Mouse (Mus musculus): ENCODE data around the gene Il17rc.
A peak's percentile ranks its signal among the peaks of the same experiment; 100 is the strongest.

The Il17rc gene

DNA sequence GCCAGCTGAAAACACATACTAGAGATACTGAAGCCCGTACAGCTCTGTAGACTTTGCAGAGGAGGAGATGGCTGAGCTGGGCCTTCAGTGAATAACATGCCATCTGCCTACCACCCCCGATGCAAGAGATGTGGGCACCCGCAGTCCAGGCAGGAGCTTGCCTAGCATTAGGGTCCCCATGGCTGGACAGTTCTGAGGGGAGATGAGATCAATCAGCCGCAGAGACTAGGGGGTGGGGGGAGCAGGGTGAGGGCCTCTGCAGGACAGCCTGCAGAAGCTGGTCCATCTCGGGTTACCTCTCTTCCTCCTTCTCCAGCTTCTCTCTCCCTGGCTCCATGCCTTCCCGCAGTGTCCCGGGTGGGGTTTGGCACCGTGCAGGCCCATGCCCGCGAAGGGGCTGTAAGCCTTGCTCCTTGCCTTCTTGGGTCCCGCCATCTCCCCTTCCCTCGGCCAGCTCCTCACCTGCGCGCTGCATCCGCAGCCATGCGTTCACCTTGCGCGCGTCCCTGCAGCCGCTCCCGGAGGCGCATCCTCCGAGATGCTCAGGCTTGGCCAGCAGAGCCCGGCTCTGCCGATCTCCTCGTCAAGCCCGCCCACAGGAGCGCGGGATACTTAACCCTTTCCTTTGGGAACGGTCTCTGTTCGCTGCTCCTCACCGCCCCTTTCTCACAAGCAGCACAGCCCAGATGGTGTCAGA lies 30.3 kb downstream of the Il17rc start, which contains the start of gene Prrt3:
Gene Prrt3 (minus strand): TSS at position 544 of the 697 bp plus-strand sequence.
- no peak for DNase-seq

DNA sequence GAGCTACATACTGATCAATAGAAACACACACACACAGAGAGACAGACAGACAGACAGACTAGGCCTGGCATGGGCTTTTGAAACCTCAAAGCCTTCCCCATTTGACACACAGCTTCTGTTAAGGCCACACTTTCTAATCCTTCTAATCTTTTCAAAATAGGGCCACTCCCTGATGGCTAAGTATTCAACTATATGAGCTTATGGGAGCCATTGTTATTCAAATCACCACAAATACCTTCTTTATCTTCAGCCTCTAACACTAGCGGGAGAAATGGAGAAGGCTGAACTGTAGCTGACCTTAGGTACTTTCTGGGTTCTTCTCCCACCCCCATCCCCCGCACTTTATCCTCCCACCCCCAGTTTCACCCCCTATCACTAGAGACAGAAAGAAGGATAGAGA lies 31.6 kb downstream of the Il17rc start:
- DNase-seq: no peak

DNA sequence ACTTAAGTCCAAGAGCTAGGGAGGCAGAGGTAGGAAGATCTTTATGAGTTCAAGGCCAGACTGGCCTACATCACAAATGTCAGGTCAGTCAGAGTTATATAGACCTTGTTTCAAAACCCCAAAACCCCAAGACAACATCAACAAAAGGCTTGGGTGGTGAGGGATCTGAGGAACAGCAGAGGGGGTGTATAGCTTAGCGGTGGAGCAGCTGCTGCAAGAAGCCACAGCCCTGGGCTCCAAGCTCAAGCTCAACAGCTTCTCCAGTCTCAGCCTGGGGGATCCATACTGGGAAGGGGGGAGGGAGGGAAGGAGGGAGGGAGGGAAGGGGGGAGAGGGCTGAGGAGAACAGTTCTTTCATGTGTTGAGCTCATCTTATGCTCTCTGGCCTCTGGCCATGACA lies 34.5 kb downstream of the Il17rc start:
- no peak for DNase-seq

DNA sequence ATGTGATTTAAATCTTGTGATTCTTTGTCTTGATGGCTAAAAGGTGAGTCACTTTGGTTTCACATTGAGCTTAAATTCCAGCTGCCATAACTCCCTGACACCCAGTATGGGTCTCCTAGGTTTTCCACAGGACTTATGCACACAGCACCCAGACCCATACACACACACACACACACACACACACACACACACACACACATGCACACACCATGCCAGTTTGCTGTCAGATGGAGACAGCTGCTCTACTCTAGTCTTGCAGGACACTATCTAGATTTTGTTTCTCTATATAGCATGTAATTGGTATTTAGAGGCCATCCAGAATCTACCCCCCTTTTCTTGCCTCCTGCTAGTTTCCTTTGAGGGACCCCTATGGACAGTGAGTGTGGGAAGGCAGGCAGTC lies 35.9 kb downstream of the Il17rc start:
- no peak for DNase-seq

DNA sequence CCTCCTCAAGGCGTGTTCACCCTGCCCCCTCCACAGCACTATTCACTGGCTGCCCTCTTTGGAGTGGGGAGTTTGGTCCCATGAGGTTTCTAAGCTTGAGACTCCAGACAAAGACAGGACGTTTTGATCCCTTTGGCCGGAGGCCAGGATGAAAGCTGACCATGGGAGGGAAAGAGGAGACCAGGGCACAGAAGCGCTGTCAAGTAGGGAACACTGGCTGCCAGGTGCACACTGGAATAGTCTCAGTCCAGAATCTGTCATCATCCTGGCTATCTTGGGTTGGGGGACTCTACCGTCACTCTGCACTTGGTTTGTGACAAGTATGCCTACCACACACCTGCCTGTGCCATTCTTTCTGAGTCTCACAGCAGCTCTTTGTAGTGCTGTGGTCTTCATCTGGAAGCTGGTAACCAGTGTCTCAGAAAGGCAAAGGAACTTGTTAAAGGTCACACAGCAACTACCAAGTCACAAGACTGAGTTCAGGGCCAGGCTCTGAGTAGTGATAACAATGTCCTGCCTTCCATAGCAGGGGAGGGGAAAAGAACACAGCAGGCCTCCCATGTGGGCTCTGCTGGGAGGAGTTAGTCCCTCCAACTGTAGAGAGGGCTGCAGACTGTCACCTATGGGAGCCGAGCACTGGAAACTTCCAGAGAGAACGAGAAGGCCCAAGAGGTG lies 37.2 kb downstream of the Il17rc start:
- DNase-seq: no peak

DNA sequence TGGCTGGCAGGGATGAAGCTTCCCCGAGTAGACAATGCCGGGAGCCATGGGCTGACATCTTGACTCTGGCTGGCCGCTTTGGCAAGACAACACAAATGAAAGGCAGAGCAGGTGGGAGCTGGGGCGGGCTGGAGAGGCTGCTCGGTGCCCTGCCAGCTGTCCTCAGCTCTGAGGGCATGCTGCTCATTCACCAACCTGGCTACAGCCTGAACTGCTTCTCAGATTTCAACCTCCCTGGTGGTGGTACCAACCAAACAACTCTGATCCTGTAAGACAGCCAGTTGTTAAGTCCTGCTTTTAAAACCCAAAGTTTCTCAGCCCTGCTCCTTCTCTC lies 37.7 kb downstream of the Il17rc start:
- DNase-seq: no peak

DNA sequence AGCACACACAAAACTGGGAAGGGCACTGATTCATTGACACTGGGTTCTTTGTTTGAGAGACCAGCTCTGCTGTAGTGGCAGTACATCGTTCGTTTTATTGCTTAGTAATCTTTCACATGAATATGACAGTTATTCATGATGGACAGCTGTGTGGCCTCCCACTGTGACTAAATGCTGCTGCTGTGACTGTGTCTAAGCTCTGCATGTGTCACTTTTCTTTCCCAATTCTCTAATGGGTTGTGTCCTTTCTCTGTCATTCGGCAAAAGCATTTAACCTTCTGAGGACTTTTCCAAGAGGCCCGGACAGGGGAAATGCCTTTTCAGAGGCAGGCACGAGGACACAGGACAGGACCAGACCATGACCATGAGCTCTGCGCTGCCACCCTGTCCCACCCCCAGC lies 42.7 kb downstream of the Il17rc start:
- no peak for DNase-seq

DNA sequence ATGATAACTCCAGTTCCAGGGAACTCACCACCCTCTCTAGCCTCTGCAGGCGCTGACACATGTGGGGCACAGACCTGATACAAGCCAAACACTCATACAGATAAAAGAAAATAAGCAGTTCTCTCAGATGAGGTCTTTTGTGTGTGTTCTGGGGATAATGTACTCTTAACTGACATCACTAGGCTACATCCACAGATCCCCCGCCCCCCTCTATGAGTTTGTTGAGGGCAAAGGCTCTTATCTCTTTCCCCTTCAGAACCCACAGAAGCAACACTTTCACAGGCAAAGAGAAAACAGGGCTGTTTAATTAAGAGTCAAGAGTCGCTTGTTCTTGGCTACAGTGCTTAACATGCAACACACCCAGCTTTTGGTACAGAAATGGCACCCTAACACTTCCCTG lies 43.4 kb downstream of the Il17rc start:
- DNase-seq: no peak

DNA sequence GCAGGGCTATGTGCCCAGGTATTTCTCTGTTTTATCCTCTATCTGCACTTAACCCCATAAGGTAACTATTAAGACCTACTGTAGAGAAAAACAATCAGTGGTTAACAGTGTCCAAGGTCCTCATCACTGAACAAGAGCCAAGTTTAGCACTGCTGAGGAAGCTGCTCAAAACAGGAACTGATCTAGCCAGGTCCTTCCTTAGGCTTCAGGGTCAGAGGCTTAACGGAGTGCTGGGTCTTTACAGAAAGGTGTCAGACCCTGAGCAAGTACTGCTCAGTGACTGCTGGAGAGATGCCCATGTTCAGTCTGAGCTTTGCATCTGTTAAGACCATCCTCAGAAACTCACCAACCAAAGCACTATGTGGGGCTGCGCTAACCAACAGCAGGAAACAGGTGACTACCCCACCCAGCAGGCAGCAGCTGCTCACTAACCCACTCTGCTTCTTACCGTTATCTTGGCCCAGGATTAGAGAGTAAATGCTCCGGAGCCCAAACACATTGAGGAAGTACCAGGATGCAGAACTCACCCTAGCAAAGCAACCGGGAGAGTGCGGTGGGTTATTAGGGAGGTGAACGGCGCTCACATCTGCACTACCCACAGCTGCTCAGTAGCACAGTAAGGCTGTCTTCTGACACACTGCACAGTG lies 46.3 kb downstream of the Il17rc start:
- DNase-seq: no peak

DNA sequence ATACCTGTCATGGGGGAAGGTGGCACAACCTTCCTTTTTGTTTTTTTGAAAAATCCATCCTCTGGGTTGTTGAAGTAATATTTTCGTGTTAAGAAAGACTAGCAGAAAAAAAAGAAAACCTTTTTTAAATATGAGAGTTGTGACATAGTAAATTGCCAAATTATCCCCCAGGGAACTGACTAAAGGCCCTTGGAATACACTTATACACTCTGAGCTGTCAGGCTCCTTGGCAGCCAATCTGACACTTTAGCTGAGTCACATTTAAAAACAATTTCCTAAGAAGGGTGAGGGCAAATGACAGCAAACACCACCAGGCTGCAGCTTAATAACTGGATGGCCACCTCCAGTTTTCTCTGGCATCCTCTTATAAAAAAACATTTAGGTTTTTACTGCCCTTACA lies 51.1 kb downstream of the Il17rc start:
- no peak for DNase-seq

DNA sequence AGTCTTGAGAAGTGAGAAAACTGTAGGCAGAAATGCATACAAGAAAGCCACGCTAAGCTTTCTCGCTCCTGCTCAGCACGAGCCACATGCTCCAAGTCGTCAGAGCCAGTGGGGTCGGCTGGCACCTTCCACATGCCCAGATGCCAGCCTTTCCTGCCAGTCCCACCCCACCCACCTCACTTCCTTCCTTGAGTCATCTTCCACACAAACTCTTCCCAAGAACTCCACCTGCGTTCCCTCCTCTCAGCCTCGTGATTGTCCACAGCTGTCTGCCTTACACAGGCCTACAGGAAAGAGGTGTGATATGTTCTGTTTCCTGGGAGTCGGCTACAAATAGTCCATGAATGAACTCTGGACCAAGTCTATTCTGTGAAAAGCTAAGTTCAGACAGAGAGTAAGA lies 52.2 kb downstream of the Il17rc start:
- no peak for DNase-seq

DNA sequence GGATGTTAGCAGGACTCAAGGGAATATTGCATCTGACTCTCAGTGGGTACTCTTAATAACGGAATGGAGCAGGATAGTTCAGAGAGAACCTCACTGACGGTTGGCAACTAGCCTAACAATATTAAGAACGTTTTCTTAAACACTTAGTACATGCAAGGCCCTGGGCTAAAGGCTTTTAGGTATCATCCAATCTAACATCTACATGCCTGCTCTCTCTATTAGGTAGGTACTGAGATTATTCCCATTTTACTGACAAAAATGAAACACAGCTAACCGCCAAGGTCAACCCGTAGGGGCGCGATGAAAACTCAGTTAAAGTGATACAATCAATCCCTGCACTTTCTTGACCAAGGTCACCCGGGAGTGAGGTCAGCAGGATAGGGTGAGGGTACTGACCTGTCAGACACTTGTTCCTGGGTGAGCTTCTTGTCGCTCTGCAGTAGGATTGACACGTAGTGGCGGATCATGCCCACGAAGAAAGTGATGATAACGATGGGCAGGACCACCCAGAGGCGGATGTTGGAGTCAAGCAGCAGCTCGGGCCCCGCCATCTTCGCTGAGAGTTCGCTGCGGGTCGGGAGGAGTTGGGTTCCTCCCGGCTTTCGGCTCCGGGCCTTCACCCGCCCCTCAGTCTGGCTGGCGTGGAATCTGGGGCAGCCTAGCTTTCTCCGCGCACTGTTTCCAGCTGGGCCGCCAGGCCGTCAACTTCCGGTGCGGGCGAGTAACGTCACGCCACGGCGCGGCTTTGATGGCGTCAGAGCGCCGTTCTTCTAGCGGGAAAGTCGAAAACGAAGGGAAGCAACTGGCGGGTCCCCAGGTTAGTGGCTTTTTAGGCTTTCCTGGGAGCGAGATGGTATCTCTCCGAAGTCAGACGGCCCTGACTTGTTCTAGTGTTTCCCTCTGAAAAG lies 60.0 kb downstream of the Il17rc start, which contains the start of the genes Emc3 and Fancd2:
Gene Emc3 (minus strand): TSS at position 721 of the 908 bp plus-strand sequence.
Gene Fancd2 (plus strand): TSS at position 751 of the 908 bp plus-strand sequence.
- peak; percentile 89 for DNase-seq

DNA sequence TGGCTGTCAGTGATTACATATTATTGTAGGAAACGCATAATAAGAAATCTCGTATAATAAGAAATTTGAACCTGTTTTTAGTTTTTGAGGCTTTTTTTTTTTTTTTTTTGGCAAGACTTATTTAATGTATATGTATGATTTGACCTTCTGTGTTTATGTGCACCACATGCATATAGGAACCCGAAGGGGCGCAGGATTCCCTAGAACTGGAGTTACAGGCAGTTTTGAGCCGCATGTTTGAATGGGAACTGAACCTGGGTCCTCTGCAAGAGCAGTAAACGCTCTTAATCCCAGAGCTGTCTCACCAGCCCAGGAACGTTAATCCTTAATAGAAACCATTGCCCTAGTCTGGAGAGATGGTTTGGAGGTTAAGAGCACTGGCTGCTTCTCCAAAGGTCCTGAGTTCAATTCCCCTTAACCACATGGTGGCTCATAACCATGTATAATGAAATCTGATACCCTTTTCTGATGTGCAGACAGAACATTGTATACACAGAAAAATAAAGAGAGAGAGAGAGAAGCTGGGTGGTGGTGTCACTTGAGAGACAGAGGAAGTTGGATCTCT lies 60.7 kb downstream of the Il17rc start:
- no peak for DNase-seq

All from liver (tissue).